Mouse (Mus musculus): ENCODE results near the gene Gjb5.

DNA sequence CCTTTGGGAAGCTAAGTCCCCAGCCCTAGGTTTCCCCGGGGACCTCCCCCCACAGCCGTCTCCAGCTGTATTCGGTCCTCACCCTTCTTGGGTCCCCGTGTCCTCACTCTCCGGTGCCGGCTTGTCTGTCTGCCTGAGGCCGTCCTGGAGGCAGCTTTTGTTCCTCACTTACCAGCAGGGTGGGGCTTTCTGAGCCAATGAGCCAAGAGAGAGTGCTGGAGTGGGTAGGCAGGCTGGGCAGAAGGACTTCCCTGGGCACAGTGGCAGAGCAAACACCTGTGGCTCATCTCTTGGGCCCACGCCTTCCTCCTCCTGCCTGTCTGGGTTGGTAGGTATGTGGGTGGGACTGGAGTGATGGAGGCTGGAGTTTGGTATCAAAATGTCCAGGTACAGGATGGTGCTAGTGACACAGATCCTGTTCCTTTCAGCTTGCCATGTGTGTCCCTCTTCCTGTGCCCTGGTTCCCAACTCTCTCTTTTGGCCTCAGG, 4.0 kb downstream of the Gjb5 start, which contains the start of gene Gjb4:
- TF ChIP-seq CTCF (IDR thresholded peaks at IDR 0.05; ENCODE audit: control insufficient read depth, insufficient read depth, insufficient read length): no peak
- no peak for TF ChIP-seq CEBPB (IDR thresholded peaks at IDR 0.05; ENCODE audit: low read depth)
- TF ChIP-seq MAX (IDR thresholded peaks at IDR 0.05): no peak

Data from C2C12 (cell line).